Mouse (Mus musculus): ENCODE data around the gene A730049H05Rik. TPM values are rescaled to one million over a fixed set of nuclear protein-coding genes. Genes with fewer than 3 reads are reported as not detected.

A730049H05Rik gene
- polyA plus RNA-seq, 1 experiment from 2014 or later = not detected

DNA sequence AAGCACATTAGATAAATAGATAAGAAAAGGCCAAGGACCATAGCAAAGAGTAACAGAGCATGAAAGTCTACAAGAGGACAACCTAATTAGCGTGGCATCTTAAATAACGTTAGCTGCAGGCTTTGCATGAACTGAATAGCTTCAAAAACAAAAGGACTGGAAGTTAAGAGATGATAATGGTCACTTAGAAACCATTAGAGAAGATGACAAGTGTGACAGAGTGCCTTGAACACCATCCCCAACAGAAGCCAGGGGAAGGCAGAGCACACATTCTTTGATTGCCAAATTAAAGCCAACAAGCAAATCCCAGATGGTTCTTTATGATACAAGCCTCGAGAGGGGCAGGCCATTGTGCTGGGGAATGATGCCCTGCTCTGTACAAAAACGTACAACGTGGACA, 5.3 kb downstream of the A730049H05Rik start:
- Histone ChIP-seq H3K9me3 (ENCODE audit: low read length) (no peaks in the 10 kb centered on the region), H3K27ac (ENCODE audit: low read depth) (no peak overlapping the region), H3K27me3 (ENCODE audit: insufficient read depth, low read length) (no peaks in the 10 kb centered on the region), H3K4me2 (ENCODE audit: low read depth, low read length) (no peak overlapping the region), H3K9ac (replicated peaks) (no peak overlapping the region), H3K4me1 (ENCODE audit: insufficient read depth) (no peaks in the 10 kb centered on the region), H3K36me3 (replicated peaks; ENCODE audit: insufficient read depth, low read length) (no peaks in the 10 kb centered on the region), H3K4me3 (ENCODE audit: low read depth, low read length) (no peak overlapping the region)
- DNase-seq (no peak), ATAC-seq (no peak)
- 71% methylated on average over 5 of the region's 5 CpGs for WGBS (ENCODE audit: insufficient replicate concordance)
- TF ChIP-seq EP300 (IDR thresholded peaks at IDR 0.05; ENCODE audit: low read depth) (no peak), CTCF (IDR thresholded peaks at IDR 0.05; ENCODE audit: low read depth) (no peak)

DNA sequence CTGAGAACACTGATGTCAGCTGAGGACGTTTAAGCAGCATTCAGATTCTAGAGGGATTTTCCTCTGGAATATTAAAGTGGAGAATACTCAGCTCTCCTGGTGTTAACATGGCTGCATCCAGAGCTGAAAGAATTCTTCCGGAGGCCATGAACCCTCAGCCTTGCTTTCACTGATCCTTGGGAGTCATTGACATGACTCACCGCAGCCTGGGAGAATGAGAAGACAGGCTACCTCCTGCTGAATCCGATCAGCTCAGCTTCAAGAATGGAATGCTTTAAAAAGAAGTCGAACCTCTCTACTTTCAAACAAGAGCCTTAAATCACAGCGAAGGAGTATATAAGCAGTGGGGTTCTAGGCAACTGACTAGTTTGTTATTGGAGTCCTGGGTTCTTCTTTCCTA, 5.7 kb downstream of the A730049H05Rik start:
- DNase-seq = no peak
- Histone ChIP-seq H3K9me3 (ENCODE audit: low read length) (no peaks in the 10 kb centered on the region), H3K4me1 (ENCODE audit: insufficient read depth) (no peaks in the 10 kb centered on the region), H3K27ac (ENCODE audit: low read depth) (no peak overlapping the region), H3K36me3 (replicated peaks; ENCODE audit: insufficient read depth, low read length) (no peaks in the 10 kb centered on the region), H3K4me2 (ENCODE audit: low read depth, low read length) (no peak overlapping the region), H3K27me3 (ENCODE audit: insufficient read depth, low read length) (no peaks in the 10 kb centered on the region), H3K4me3 (ENCODE audit: low read depth, low read length) (no peak overlapping the region), H3K9ac (replicated peaks) (no peak overlapping the region)
- 71% methylated on average over 6 of the region's 6 CpGs for WGBS (ENCODE audit: insufficient replicate concordance)
- TF ChIP-seq EP300 (IDR thresholded peaks at IDR 0.05; ENCODE audit: low read depth) = no peak
- no peak for TF ChIP-seq CTCF (IDR thresholded peaks at IDR 0.05; ENCODE audit: low read depth)
- no peak for ATAC-seq

DNA sequence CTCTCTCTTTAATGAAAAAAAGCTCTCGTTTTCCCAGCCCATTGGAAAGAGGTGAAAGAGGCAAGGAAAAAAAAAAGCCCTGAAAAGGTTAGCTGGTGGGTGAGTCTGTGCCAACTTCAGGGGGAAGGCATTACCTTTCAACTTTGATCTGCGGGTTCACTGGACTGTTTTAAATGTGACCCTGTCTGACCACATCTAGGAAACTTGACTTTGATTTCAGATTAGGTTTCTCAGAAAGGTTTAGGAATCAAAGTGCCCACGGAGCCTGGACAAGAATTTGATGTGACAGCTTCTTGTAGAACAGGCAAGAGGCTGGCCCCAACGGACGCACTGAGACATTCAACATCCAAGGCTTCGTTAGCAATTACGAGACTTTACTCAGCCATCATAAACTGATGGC, 7.7 kb downstream of the A730049H05Rik start:
- no peaks in the 10 kb centered on the region for H3K36me3 ChIP-seq (replicated peaks; ENCODE audit: insufficient read depth, low read length)
- H3K27ac ChIP-seq (ENCODE audit: low read depth) = no peak overlapping the region
- H3K4me2 ChIP-seq (ENCODE audit: low read depth, low read length) = no peak overlapping the region
- no peak overlapping the region for H3K4me3 ChIP-seq (ENCODE audit: low read depth, low read length)
- WGBS (ENCODE audit: insufficient replicate concordance) = 76% methylated on average over 7 of the region's 7 CpGs
- ATAC-seq = no peak
- H3K4me1 ChIP-seq (ENCODE audit: insufficient read depth) = no peaks in the 10 kb centered on the region
- no peaks in the 10 kb centered on the region for H3K9me3 ChIP-seq (ENCODE audit: low read length)
- H3K9ac ChIP-seq (replicated peaks) = no peak overlapping the region
- DNase-seq = no peak
- TF ChIP-seq EP300 (IDR thresholded peaks at IDR 0.05; ENCODE audit: low read depth) = no peak
- TF ChIP-seq CTCF (IDR thresholded peaks at IDR 0.05; ENCODE audit: low read depth) = no peak
- H3K27me3 ChIP-seq (ENCODE audit: insufficient read depth, low read length) = no peaks in the 10 kb centered on the region

DNA sequence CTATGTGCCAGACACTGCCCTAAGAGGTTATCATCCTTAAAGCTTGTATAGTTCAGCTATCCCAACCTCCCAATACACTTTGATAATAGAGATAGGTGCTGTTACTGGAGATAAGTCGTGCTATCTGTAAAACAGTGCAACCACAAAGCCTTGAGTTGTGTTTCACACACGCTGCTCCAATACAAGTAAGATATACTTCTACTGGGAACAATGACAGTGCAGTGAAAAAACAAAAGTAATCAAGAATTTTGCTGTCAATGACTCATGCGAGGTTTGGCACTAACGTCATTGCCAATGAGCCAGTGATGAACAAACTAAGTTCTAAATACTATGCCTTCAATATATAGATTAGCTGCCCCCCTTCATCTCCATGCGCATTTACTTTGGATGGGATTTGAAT, 10.3 kb downstream of the A730049H05Rik start:
- 60% methylated on average over 5 of the region's 5 CpGs for WGBS (ENCODE audit: insufficient replicate concordance)

DNA sequence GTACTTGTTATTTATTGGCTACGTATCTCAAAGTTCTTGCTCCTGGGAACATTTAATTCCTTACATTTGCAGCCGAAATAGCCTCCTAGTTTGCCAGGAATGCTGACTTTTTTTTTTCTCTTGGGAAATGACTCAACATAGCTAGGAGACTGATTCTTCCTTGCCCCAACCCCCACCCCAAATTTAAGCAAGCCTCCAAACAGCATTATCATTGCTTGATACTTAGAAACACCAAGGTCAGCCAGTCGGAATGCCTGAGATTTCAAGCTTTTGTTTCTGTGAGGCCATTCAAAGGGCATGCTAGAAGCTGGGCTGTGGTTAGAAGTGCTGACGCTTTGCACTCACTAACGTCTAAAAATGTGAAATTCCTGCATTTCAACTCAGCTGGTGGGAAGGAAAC, 11.1 kb downstream of the A730049H05Rik start:
- no peaks in the 10 kb centered on the region for H3K4me1 ChIP-seq (ENCODE audit: insufficient read depth)
- H3K36me3 ChIP-seq (replicated peaks; ENCODE audit: insufficient read depth, low read length) = no peaks in the 10 kb centered on the region
- TF ChIP-seq CTCF (IDR thresholded peaks at IDR 0.05; ENCODE audit: low read depth) (no peak), EP300 (IDR thresholded peaks at IDR 0.05; ENCODE audit: low read depth) (no peak)
- ATAC-seq (no peak), DNase-seq (no peak)
- H3K27ac ChIP-seq (ENCODE audit: low read depth) = no peak overlapping the region
- no peak overlapping the region for H3K9ac ChIP-seq (replicated peaks)
- WGBS (ENCODE audit: insufficient replicate concordance) = 53% methylated on average over 5 of the region's 5 CpGs
- no peak overlapping the region for H3K4me2 ChIP-seq (ENCODE audit: low read depth, low read length)
- H3K9me3 ChIP-seq (ENCODE audit: low read length) = no peaks in the 10 kb centered on the region
- no peak overlapping the region for H3K4me3 ChIP-seq (ENCODE audit: low read depth, low read length)
- no peaks in the 10 kb centered on the region for H3K27me3 ChIP-seq (ENCODE audit: insufficient read depth, low read length)

More for the DNA sequence above, 10.3 kb downstream of the A730049H05Rik start:
- TF ChIP-seq EP300 (IDR thresholded peaks at IDR 0.05; ENCODE audit: low read depth) = no peak
- no peak for TF ChIP-seq CTCF (IDR thresholded peaks at IDR 0.05; ENCODE audit: low read depth)
- Histone ChIP-seq H3K36me3 (replicated peaks; ENCODE audit: insufficient read depth, low read length) (no peaks in the 10 kb centered on the region), H3K27me3 (ENCODE audit: insufficient read depth, low read length) (no peaks in the 10 kb centered on the region), H3K4me3 (ENCODE audit: low read depth, low read length) (no peak overlapping the region), H3K9ac (replicated peaks) (no peak overlapping the region), H3K27ac (ENCODE audit: low read depth) (no peak overlapping the region), H3K4me1 (ENCODE audit: insufficient read depth) (no peaks in the 10 kb centered on the region), H3K9me3 (ENCODE audit: low read length) (no peaks in the 10 kb centered on the region), H3K4me2 (ENCODE audit: low read depth, low read length) (no peak overlapping the region)
- ATAC-seq (no peak), DNase-seq (no peak)

DNA sequence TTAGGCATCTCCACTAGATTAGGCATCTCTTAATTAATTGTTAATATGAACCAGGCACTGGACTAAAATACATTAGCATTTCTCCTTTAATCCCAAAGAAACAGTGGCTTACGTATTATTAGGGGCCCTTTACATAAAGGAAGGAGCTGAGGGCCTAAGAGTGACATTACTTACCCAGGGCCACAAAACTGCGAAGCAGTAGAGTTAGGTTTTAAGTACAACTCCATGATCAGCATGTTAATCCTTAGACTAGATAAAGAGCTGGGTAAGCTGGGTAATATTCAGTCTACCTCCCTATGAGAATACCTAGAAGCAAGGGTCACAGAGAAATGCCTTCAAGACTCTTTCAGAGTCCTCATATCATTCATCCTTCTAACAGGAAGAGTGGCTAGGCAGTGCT, 12.9 kb downstream of the A730049H05Rik start:
- TF ChIP-seq EP300 (IDR thresholded peaks at IDR 0.05; ENCODE audit: low read depth) = no peak
- TF ChIP-seq CTCF (IDR thresholded peaks at IDR 0.05; ENCODE audit: low read depth) = no peak
- no peak overlapping the region for H3K27ac ChIP-seq (ENCODE audit: low read depth)
- H3K9me3 ChIP-seq (ENCODE audit: low read length) = no peaks in the 10 kb centered on the region
- no peak for ATAC-seq
- 73% methylated on average over 2 of the region's 2 CpGs for WGBS (ENCODE audit: insufficient replicate concordance)
- no peak overlapping the region for H3K9ac ChIP-seq (replicated peaks)
- no peaks in the 10 kb centered on the region for H3K36me3 ChIP-seq (replicated peaks; ENCODE audit: insufficient read depth, low read length)
- H3K4me1 ChIP-seq (ENCODE audit: insufficient read depth) = no peaks in the 10 kb centered on the region
- no peak for DNase-seq
- no peaks in the 10 kb centered on the region for H3K27me3 ChIP-seq (ENCODE audit: insufficient read depth, low read length)
- no peak overlapping the region for H3K4me2 ChIP-seq (ENCODE audit: low read depth, low read length)
- H3K4me3 ChIP-seq (ENCODE audit: low read depth, low read length) = no peak overlapping the region

DNA sequence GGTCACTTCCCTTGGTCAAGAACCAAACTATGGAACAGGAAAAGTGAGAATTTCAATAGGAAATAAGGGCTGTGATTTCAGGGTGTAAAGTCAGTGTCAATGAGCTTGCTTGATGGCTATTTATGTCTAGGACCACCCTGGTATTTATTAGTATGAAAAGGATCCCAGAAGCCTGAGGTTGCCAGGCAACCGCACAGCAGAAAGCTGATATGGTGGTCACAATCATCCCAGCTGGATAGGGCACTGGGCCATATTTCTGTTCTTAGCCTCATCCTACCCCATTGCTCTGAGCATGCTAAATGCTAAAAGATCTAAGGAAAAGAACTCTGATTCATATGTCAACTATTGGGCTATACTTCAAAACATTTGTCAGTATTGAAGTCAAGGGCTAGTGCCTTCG, 14.8 kb downstream of the A730049H05Rik start:
- Histone ChIP-seq H3K4me1 (ENCODE audit: insufficient read depth) (no peaks in the 10 kb centered on the region), H3K4me3 (ENCODE audit: low read depth, low read length) (no peak overlapping the region), H3K4me2 (ENCODE audit: low read depth, low read length) (no peak overlapping the region), H3K9me3 (ENCODE audit: low read length) (no peaks in the 10 kb centered on the region), H3K27me3 (ENCODE audit: insufficient read depth, low read length) (no peaks in the 10 kb centered on the region), H3K27ac (ENCODE audit: low read depth) (no peak overlapping the region), H3K9ac (replicated peaks) (no peak overlapping the region), H3K36me3 (replicated peaks; ENCODE audit: insufficient read depth, low read length) (no peaks in the 10 kb centered on the region)
- DNase-seq (no peak), ATAC-seq (no peak)
- TF ChIP-seq EP300 (IDR thresholded peaks at IDR 0.05; ENCODE audit: low read depth) = no peak
- TF ChIP-seq CTCF (IDR thresholded peaks at IDR 0.05; ENCODE audit: low read depth) = no peak
- WGBS (ENCODE audit: insufficient replicate concordance) = 85% methylated on average over 2 of the region's 2 CpGs

Data from liver, postnatal 0 days (tissue).